Mouse (Mus musculus): Measurements from ENCODE around the gene Adipoq.
A peak's percentile ranks its signal among the peaks of the same experiment; 100 is the strongest.

The Adipoq gene

GRCm38 (mm10) chr16:23115486-23115885, 30.9 kb upstream of the Adipoq start:
- no peak for DNase-seq

- no peak for DNase-seq
Measured at GRCm38 (mm10) chr16:23117173-23117572, 29.2 kb upstream of the Adipoq start.

- DNase-seq: no peak
Measured at GRCm38 (mm10) chr16:23122446-23122845, 23.9 kb upstream of the Adipoq start.

GRCm38 (mm10) chr16:23123104-23123503, 23.2 kb upstream of the Adipoq start:
- DNase-seq: no peak

GRCm38 (mm10) chr16:23124398-23124797, 21.9 kb upstream of the Adipoq start:
- DNase-seq: peak; percentile 42

- no peak for DNase-seq
Measured at GRCm38 (mm10) chr16:23127311-23127672, 19.0 kb upstream of the Adipoq start.

GRCm38 (mm10) chr16:23127673-23128375, 18.5 kb upstream of the Adipoq start, which contains the start of gene Rfc4:
TSS of gene Rfc4 (minus strand) at chr16:23127737.
- peak; percentile 92 for DNase-seq

GRCm38 (mm10) chr16:23130303-23130702, 16.0 kb upstream of the Adipoq start:
- no peak for DNase-seq

GRCm38 (mm10) chr16:23132336-23132735, 14.0 kb upstream of the Adipoq start:
- no peak for DNase-seq

- DNase-seq: no peak
Measured at GRCm38 (mm10) chr16:23135421-23136149, 10.8 kb upstream of the Adipoq start.

GRCm38 (mm10) chr16:23136406-23136970, 9.8 kb upstream of the Adipoq start:
- DNase-seq: no peak

GRCm38 (mm10) chr16:23140911-23141310, 5.4 kb upstream of the Adipoq start:
- no peak for DNase-seq

- peak; percentile 48 for DNase-seq
Measured at GRCm38 (mm10) chr16:23144326-23144725, 2.0 kb upstream of the Adipoq start.

GRCm38 (mm10) chr16:23145211-23145610, 1.1 kb upstream of the Adipoq start:
- no peak for DNase-seq

GRCm38 (mm10) chr16:23148936-23149335, 2.6 kb downstream of the Adipoq start:
- no peak for DNase-seq

GRCm38 (mm10) chr16:23149396-23149795, 3.1 kb downstream of the Adipoq start:
- DNase-seq: no peak

GRCm38 (mm10) chr16:23151423-23151822, 5.1 kb downstream of the Adipoq start:
- peak; percentile 76 for DNase-seq

GRCm38 (mm10) chr16:23154261-23154660, 7.9 kb downstream of the Adipoq start:
- no peak for DNase-seq

GRCm38 (mm10) chr16:23157013-23157412, 10.7 kb downstream of the Adipoq start:
- no peak for DNase-seq

- DNase-seq: no peak
Measured at GRCm38 (mm10) chr16:23158292-23158691, 12.0 kb downstream of the Adipoq start.

- DNase-seq: no peak
Measured at GRCm38 (mm10) chr16:23158957-23159356, 12.6 kb downstream of the Adipoq start.

GRCm38 (mm10) chr16:23159749-23160148, 13.4 kb downstream of the Adipoq start:
- DNase-seq: no peak

GRCm38 (mm10) chr16:23162116-23162515, 15.8 kb downstream of the Adipoq start:
- DNase-seq: no peak

- no peak for DNase-seq
Measured at GRCm38 (mm10) chr16:23164443-23164842, 18.1 kb downstream of the Adipoq start.
